Mouse (Mus musculus) liver, adult 2 months (tissue): ENCODE results near the gene Diexf. TPM values are rescaled to one million over a fixed set of nuclear protein-coding genes. Genes with fewer than 3 reads are reported as not detected.

Experiments
- DNase-seq: peaks from one replicate; pipeline ENCODE4 v3.0.0-alpha.2; 2011; ENCODE audit warnings: low read depth, low spot score; ENCODE audit errors: extremely low read depth
- H3K27ac ChIP-seq: fragments of 200-500 bp; replicated peaks from 2 replicates; pipeline ENCODE4 v1.5.1; 2012; ENCODE audit warnings: low read depth, mild to moderate bottlenecking, control low read depth, inconsistent platforms, low read length; ENCODE audit not compliant: insufficient read depth
- H3K27me3 ChIP-seq: fragments of 200-500 bp; 2 replicates; pipeline ENCODE4 v1.6.1; 2012; ENCODE audit warnings: mild to moderate bottlenecking, moderate library complexity, low read length, inconsistent platforms; ENCODE audit not compliant: control insufficient read depth, insufficient read depth
- H3K36me3 ChIP-seq: fragments of 200-500 bp; 2 replicates; pipeline ENCODE4 v1.6.1; 2012; ENCODE audit warnings: low read length, inconsistent platforms; ENCODE audit not compliant: control insufficient read depth, insufficient read depth
- H3K4me1 ChIP-seq: fragments of 200-500 bp; 2 replicates; pipeline ENCODE4 v1.6.1; 2011; ENCODE audit warnings: low read length; ENCODE audit not compliant: control insufficient read depth, insufficient read depth
- H3K4me3 ChIP-seq: fragments of 200-500 bp; 2 replicates; pipeline ENCODE4 v1.5.1; 2011; ENCODE audit warnings: low read depth, mild to moderate bottlenecking, control low read depth, low read length, moderate library complexity; ENCODE audit not compliant: insufficient read depth
- H3K79me2 ChIP-seq: fragments of 200-500 bp; 2 replicates; pipeline ENCODE4 v1.6.1; 2012; ENCODE audit warnings: inconsistent platforms, mild to moderate bottlenecking, low read length, moderate library complexity; ENCODE audit not compliant: control insufficient read depth, insufficient read depth
- H3K9ac ChIP-seq: fragments of 200-500 bp; 2 replicates; pipeline ENCODE4 v1.6.1; 2012; ENCODE audit warnings: low read depth, mild to moderate bottlenecking, control low read depth, inconsistent platforms, low read length
- CTCF ChIP-seq: fragments of 200-500 bp; IDR thresholded peaks from 2 replicates; pipeline ENCODE4 v1.5.1; 2011; ENCODE audit warnings: low read depth, low read length, control low read depth
- POLR2A ChIP-seq: fragments of 200-500 bp; IDR thresholded peaks from 2 replicates; pipeline ENCODE4 v1.6.1; 2011; ENCODE audit warnings: low read length, control low read depth; ENCODE audit not compliant: insufficient read depth; ENCODE audit errors: extremely low read depth
- WGBS: fragments of 180-500 bp; shearing (Covaris S2); methylation state at CpG from one replicate; pipeline ENCODE4 v1.1.7; 2018; 5-methylcytosine and 5-hydroxymethylcytosine counted together
- polyA plus RNA-seq: library from polyadenylated mRNA; depleted of rRNA; stranded (reverse); fragments of >200 nt; gene quantifications from 2 replicates; pipeline ENCODE4 v1.2.3, GENCODE M21; 2012
- total RNA-seq: library from RNA; depleted of rRNA; stranded (reverse); fragments of >200 nt; gene quantifications from 2 replicates; pipeline ENCODE4 v1.2.3, GENCODE M21; 2014

Diexf gene
- total and polyA plus RNA-seq, 2 experiments = 5.2 to 11.0 TPM

DNA sequence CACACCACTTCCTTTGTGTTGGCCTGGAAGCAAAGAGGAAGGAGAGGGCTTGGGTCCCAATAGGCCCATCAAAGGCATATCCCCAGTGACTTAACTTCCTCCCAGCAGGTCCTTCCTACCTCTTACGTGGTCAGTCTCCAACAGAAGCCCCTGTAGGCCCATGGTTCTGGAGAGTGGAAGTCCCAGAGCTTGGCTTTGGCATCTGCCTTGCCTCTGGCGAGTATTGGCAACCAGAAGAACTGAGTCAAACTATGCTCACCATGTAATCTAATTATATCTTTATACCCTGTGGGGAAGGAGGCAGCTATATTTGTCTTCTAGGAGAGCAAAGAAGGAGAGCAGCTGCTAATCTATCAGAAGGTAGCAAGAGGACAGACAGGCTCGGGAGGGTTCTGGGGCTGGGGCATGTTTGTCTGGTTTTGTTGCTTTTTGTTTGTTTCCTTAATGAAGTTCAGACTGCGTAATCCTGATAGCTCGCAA is 44.5 kb downstream of the Diexf start:
- Histone ChIP-seq H3K4me1 (peaks cover 11% of the 10 kb centered on the region), H3K27ac (no peak overlapping the region), H3K79me2 (no peaks in the 10 kb centered on the region), H3K36me3 (no peaks in the 10 kb centered on the region), H3K27me3 (no peaks in the 10 kb centered on the region), H3K9ac (no peak overlapping the region), H3K4me3 (no peak overlapping the region)
- 80% methylated on average over 5 of the region's 5 CpGs for WGBS
- TF ChIP-seq POLR2A = no peak
- no peak for TF ChIP-seq CTCF
- DNase-seq = no peak

GRCm38 (mm10) chr1:193084016-193084415 is 46.1 kb downstream of the Diexf start:
- peak; percentile 63 for DNase-seq
- 100% methylated on average over 1 of the region's 1 CpGs for WGBS
- H3K79me2 ChIP-seq = no peaks in the 10 kb centered on the region
- no peak for TF ChIP-seq POLR2A
- peak; percentile 23; the same call in 1 of the 2 replicates for TF ChIP-seq CTCF
- no peaks in the 10 kb centered on the region for H3K27me3 ChIP-seq
- H3K9ac ChIP-seq = no peak overlapping the region
- H3K4me3 ChIP-seq = no peak overlapping the region
- H3K36me3 ChIP-seq = no peaks in the 10 kb centered on the region
- H3K4me1 ChIP-seq = peaks cover 4% of the 10 kb centered on the region; the same call in 1 of the 2 replicates
- no peak overlapping the region for H3K27ac ChIP-seq

DNA sequence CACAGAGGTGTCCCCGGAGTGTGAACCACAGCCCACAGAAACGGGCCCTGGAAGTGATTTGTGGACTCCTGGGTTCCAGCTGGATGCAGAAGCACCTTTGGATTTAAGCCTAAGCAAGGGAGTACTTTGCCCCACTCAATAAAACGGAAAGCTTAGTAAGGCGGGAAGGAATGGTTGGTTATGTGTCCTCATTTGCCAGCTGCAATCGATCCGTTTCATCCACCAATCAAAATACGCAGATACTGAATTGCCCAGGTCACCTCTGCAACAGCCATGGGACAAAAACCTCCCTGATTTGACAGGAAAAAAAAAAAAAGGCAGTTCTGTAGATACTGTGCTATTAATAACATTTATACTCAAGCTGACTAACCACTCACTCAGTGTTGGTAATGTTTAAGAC is 47.0 kb downstream of the Diexf start:
- Histone ChIP-seq H3K36me3 (no peaks in the 10 kb centered on the region), H3K9ac (no peak overlapping the region), H3K79me2 (no peaks in the 10 kb centered on the region), H3K27ac (peak overlapping the region; percentile 62), H3K4me3 (no peak overlapping the region), H3K4me1 (peaks cover 4% of the 10 kb centered on the region; the same call in 1 of the 2 replicates), H3K27me3 (no peaks in the 10 kb centered on the region)
- TF ChIP-seq POLR2A = no peak
- TF ChIP-seq CTCF = no peak
- DNase-seq = peak; percentile 99
- 21% methylated on average over 7 of the region's 7 CpGs for WGBS

GRCm38 (mm10) chr1:193082311-193082921 is 47.7 kb downstream of the Diexf start:
- WGBS = 39% methylated on average over 10 of the region's 10 CpGs
- TF ChIP-seq POLR2A (no peak), CTCF (no peak)
- Histone ChIP-seq H3K4me3 (no peak overlapping the region), H3K36me3 (no peaks in the 10 kb centered on the region), H3K79me2 (no peaks in the 10 kb centered on the region), H3K27ac (peak overlapping the region; percentile 62), H3K9ac (no peak overlapping the region), H3K4me1 (peaks cover 4% of the 10 kb centered on the region; the same call in 1 of the 2 replicates), H3K27me3 (no peaks in the 10 kb centered on the region)
- peak; percentile 36 for DNase-seq

DNA sequence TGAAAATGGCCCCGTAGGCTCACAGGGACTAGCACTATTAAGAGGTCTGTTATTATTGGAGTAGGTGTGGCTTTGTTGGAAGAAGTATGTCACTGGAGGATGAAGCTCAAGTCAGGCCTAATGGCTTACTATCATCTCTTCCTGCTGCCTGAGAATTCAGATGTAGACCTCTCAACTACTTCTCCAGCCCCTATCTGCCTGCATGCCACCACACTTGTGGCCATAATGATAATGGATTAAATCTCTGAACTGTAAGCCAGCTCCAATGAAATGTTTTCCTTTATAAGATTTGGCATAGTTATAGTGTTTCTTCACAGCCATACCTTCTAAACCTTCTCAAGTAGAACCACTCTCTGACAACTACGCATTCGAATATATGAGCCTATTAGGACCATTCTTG is 67.5 kb downstream of the Diexf start:
- 92% methylated on average over 3 of the region's 3 CpGs for WGBS
- TF ChIP-seq CTCF (no peak), POLR2A (no peak)
- DNase-seq = no peak

DNA sequence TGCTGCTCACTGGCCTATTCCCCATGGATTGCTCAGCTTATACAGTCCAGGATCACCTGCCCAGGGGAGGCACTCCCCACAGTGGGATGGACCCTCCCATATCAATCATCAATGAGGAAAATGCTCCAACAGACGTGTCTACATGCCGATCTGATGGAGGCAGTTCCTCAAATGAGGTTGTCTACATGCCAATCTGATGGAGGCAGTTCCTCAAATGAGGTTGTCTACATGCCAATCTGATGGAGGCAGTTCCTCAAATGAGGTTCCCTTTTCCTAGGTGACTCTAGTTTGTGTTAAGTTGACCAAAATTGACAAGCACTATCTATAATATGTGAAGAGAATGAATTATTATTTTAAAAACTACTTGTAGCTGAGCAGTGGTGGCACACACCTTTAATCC is 69.9 kb downstream of the Diexf start:
- Histone ChIP-seq H3K4me1 (no peaks in the 10 kb centered on the region), H3K4me3 (no peak overlapping the region), H3K27me3 (no peaks in the 10 kb centered on the region), H3K36me3 (no peaks in the 10 kb centered on the region), H3K27ac (no peak overlapping the region), H3K9ac (no peak overlapping the region), H3K79me2 (no peaks in the 10 kb centered on the region)
- no peak for TF ChIP-seq POLR2A
- TF ChIP-seq CTCF = no peak
- DNase-seq = no peak
- 66% methylated on average over 2 of the region's 2 CpGs for WGBS

More for the DNA sequence above, 67.5 kb downstream of the Diexf start:
- Histone ChIP-seq H3K79me2 (no peaks in the 10 kb centered on the region), H3K27ac (no peak overlapping the region), H3K27me3 (no peaks in the 10 kb centered on the region), H3K36me3 (no peaks in the 10 kb centered on the region), H3K4me1 (no peaks in the 10 kb centered on the region), H3K4me3 (no peak overlapping the region), H3K9ac (no peak overlapping the region)
